Mouse (Mus musculus) intestine, embryonic 16.5 days (tissue): Measurements from ENCODE around the gene Rassf3. TPM values are rescaled to one million over a fixed set of nuclear protein-coding genes. Genes with fewer than 3 reads are reported as not detected.

ENCODE experiments used
- ATAC-seq: fragments of 200-750 bp; cut with Nextera tagmentation; 2 replicates; pipeline ENCODE4 v1.8.0; 2017; ENCODE audit warnings: moderate TSS enrichment, moderate library complexity
- H3K27ac ChIP-seq: fragments of 300-500 bp; sonication (generic); 2 replicates; pipeline ENCODE4 v1.5.1; 2014; ENCODE audit warnings: mild to moderate bottlenecking, low read length
- H3K27me3 ChIP-seq: fragments of 300-500 bp; sonication (generic); replicated peaks from 2 replicates; pipeline ENCODE4 v1.6.1; 2014; ENCODE audit warnings: low read length, control low read depth, mixed read lengths; ENCODE audit not compliant: control insufficient read depth, insufficient read depth
- H3K36me3 ChIP-seq: fragments of 300-500 bp; sonication (generic); 2 replicates; pipeline ENCODE4 v1.6.1; 2014; ENCODE audit warnings: low read length, control low read depth; ENCODE audit not compliant: control insufficient read depth, insufficient read depth
- H3K4me1 ChIP-seq: fragments of 300-500 bp; sonication (generic); 2 replicates; pipeline ENCODE4 v1.6.1; 2014; ENCODE audit warnings: low read length, control low read depth, mixed read lengths; ENCODE audit not compliant: control insufficient read depth, insufficient read depth
- H3K4me2 ChIP-seq: fragments of 300-500 bp; sonication (generic); 2 replicates; pipeline ENCODE4 v1.6.1; 2014; ENCODE audit warnings: low read depth, low read length, control low read depth
- H3K4me3 ChIP-seq: fragments of 300-500 bp; sonication (generic); 2 replicates; pipeline ENCODE4 v1.5.1; 2014; ENCODE audit warnings: mild to moderate bottlenecking, low read length
- H3K9ac ChIP-seq: fragments of 300-500 bp; sonication (generic); 2 replicates; pipeline ENCODE4 v1.6.1; 2014; ENCODE audit warnings: low read depth, low read length
- H3K9me3 ChIP-seq: fragments of 300-500 bp; sonication (generic); 2 replicates; pipeline ENCODE4 v1.6.1; 2016; ENCODE audit warnings: low read length, control low read depth; ENCODE audit not compliant: control insufficient read depth
- WGBS: fragments of 180-500 bp; shearing (Covaris S2); extraction: QIAGEN DNeasy Blood & Tissue Kit; methylation state at CpG from one replicate; pipeline ENCODE4 v1.1.7; 2014; 5-methylcytosine and 5-hydroxymethylcytosine counted together
- polyA plus RNA-seq: library from polyadenylated mRNA; unstranded; fragments of >200 nt; fragmentation: Nextera tagmentation; extraction: Ambion mirVana; gene quantifications from 2 replicates; pipeline ENCODE4 v1.2.1, GENCODE M21; 2015

Rassf3 gene
- polyA plus RNA-seq, 1 experiment from 2014 or later = 15.7 TPM

DNA sequence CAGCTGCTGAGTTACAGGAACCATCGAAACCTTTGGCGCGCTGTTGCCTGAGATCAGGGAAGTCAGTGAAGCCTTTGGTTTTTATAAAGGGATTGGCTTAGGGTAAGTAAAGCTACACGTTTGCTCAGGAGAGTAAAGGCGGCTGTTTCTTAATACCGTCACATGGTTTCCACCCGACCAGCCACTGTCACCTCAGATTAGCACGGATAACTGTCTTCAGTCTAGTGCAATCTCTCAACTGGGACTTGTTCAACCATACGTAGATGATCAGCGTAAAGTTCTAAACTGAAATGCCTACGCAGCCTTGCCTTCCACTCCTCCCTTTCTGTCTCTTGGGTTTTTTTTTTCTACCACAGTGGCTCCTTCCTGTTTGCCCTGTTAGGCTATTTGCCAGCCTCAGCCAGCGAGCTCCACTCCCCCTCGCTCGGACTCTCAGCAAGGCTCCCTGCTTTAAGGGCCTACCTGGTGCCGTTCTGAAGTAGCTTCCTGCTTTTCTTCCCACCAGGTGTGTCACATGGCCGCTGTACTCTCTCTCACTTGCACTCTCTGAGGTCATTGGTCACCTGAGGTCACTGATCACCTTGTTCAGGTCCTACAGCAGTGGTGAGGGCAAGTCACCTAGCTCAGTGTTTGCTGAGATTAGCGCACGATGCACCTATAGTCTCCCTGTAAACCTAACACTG lies 107.2 kb downstream of the Rassf3 start:
- Histone ChIP-seq H3K4me2 (no peak overlapping the region), H3K4me3 (no peak overlapping the region), H3K27ac (no peak overlapping the region), H3K9me3 (no peaks in the 10 kb centered on the region), H3K36me3 (peaks cover 12% of the 10 kb centered on the region), H3K4me1 (peaks cover 18% of the 10 kb centered on the region), H3K9ac (no peak overlapping the region), H3K27me3 (no peaks in the 10 kb centered on the region)
- no peak for ATAC-seq
- 79% methylated on average over 18 of the region's 18 CpGs for WGBS

DNA sequence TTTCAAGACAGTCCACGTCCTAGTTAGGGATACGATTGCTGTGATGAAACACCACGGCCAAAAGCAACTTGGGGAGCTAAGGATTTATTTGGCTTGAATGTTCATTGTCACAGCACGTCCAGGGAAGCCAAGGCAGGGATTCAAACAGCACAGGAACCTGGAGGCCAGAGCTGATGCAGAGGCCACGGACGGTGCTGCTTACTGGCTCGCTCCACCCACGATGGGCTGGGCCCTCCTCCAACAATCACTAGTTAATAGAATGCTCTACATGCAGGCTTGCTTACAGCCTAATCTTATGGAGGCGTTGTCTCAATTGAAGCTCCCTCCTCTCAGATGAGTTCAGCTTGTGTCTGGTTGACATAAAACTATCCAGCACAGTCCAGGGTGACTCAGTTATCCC lies 108.4 kb downstream of the Rassf3 start:
- no peaks in the 10 kb centered on the region for H3K27me3 ChIP-seq
- H3K27ac ChIP-seq = no peak overlapping the region
- 87% methylated on average over 9 of the region's 9 CpGs for WGBS

DNA sequence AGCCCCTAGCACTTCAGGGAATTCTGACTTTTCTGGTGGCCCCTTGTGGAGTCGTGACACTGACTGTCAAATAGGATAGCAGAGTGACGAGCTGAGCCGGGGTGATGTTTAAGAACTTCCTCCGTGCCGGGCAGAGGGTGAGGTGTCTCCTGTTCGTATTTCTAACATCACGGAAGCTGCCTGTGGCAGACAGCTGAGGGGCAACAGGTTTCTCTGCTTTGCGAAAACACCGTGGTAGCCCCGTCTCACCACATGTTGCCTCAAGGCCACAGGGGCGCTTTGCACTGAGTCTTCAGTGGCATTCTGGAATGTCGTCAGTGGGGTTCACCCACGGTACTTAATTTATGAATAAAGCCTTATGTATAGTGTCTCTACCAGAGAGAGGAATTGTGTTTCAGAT lies 108.9 kb downstream of the Rassf3 start:
- H3K27me3 ChIP-seq = no peaks in the 10 kb centered on the region
- H3K4me1 ChIP-seq = peaks cover 18% of the 10 kb centered on the region
- no peak overlapping the region for H3K4me3 ChIP-seq
- no peaks in the 10 kb centered on the region for H3K9me3 ChIP-seq
- H3K27ac ChIP-seq = no peak overlapping the region
- 80% methylated on average over 13 of the region's 13 CpGs for WGBS
- H3K36me3 ChIP-seq = peaks cover 8% of the 10 kb centered on the region
- no peak overlapping the region for H3K9ac ChIP-seq
- ATAC-seq = no peak
- no peak overlapping the region for H3K4me2 ChIP-seq

More for the DNA sequence above, 108.4 kb downstream of the Rassf3 start:
- Histone ChIP-seq H3K36me3 (peaks cover 8% of the 10 kb centered on the region), H3K9ac (no peak overlapping the region), H3K4me2 (no peak overlapping the region), H3K4me1 (peaks cover 18% of the 10 kb centered on the region), H3K9me3 (no peaks in the 10 kb centered on the region), H3K4me3 (no peak overlapping the region)
- ATAC-seq = no peak

DNA sequence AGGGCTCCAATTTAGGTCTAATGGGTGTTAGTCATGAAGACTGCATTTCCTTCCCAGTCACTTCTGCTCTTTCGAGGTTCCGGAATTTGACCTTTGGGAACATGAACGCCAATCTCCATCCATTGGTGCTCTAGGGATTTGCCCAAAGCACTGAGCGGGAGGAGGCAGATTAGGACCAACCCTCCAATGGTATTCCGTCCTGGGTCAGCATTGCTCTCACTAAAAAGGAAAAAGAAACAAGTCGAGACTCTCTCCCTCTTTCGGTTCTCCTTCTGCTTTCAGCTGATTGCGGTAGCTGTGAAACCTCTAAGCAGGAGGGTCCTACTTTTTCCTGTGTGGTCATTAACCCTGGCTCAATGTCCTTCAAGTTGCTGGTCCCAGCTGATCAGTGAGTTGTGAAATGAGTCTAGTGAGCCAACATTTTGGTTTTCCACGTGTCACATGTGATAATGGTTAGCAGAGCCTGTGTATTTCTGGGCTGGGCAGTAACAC lies 110.3 kb downstream of the Rassf3 start:
- H3K4me1 ChIP-seq = peaks cover 18% of the 10 kb centered on the region
- H3K9ac ChIP-seq = peak overlapping the region; percentile 89
- H3K27me3 ChIP-seq = no peaks in the 10 kb centered on the region
- ATAC-seq = peak; percentile 22
- peak overlapping the region; percentile 90 for H3K4me2 ChIP-seq
- WGBS = 10% methylated on average over 9 of the region's 9 CpGs
- H3K9me3 ChIP-seq = no peaks in the 10 kb centered on the region
- peaks cover 6% of the 10 kb centered on the region for H3K36me3 ChIP-seq
- H3K4me3 ChIP-seq = peak overlapping the region; percentile 85
- H3K27ac ChIP-seq = no peak overlapping the region

DNA sequence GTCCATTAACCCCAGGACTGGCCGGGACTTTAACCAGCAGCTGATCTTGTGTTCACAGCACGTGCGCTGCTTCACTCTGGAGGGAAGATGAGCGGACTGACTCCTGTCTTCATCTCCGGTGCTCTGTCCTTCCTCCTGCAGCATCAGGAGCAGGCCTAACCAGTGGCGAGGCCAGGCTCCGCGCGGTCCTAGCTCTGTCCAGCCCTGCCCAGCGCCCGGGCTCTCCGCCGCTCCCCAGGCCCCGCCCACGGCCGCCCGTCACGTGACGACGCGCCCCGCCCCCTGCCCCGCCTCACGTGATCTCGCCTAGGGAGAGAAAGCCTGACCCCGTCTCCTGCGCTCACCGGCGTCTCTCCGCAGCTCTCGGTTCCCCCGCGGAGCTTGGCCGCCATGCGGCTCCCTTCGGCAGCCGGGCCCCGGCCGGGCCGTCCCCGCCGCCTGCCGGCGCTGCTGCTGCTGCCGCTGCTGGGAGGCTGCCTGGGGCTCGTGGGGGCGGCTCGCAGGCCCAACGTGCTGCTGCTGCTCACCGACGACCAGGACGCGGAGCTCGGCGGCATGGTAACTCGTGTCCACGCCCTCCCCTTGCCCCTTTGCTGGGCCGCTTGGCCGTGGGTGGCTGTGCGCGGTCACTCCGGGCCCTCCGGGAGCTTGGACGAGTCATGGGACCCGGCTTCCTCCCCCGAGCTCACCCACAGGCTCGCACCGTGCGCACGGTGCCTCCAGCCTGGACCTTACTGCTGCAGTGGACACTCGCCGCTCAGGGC lies 111.2 kb downstream of the Rassf3 start, which contains the start of gene Gns:
Gns (plus strand) TSS at position 290 of the 764 bp plus-strand sequence.
- Histone ChIP-seq H3K9me3 (no peaks in the 10 kb centered on the region), H3K36me3 (no peaks in the 10 kb centered on the region), H3K27me3 (no peaks in the 10 kb centered on the region), H3K4me2 (peak within 1 kb of the TSS; percentile 90), H3K4me3 (peak within 1 kb of the TSS; percentile 85), H3K4me1 (peaks cover 18% of the 10 kb centered on the region), H3K27ac (peak within 1 kb of the TSS; percentile 76), H3K9ac (peak within 1 kb of the TSS; percentile 89)
- WGBS = under 1% methylated on average over 67 of the region's 72 CpGs
- ATAC-seq = peak; percentile 97

DNA sequence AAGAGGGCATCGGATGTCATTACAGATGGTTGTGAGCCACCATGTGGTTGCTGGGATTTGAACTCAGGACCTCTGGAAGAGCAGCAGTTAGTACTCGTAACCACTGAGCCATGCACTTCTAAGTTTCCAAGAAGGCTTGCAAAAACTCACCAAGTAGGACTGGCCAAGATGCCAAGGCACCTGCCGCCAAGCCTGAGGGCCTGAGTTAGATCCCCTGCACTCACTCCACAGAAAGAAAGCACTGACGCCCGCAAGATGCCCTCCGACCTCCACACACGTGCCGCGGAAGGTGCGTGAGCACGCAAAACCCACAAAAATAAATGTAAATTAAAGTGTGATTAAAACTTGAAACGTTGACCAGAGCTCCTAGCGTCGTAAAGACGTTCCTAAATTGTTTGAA lies 111.8 kb downstream of the Rassf3 start:
- Histone ChIP-seq H3K4me3 (peak overlapping the region; percentile 85), H3K4me2 (peak overlapping the region; percentile 90), H3K9me3 (no peaks in the 10 kb centered on the region), H3K9ac (peak overlapping the region; percentile 89), H3K27me3 (no peaks in the 10 kb centered on the region), H3K27ac (no peak overlapping the region), H3K4me1 (peaks cover 18% of the 10 kb centered on the region), H3K36me3 (no peaks in the 10 kb centered on the region)
- no peak for ATAC-seq
- 27% methylated on average over 15 of the region's 15 CpGs for WGBS

DNA sequence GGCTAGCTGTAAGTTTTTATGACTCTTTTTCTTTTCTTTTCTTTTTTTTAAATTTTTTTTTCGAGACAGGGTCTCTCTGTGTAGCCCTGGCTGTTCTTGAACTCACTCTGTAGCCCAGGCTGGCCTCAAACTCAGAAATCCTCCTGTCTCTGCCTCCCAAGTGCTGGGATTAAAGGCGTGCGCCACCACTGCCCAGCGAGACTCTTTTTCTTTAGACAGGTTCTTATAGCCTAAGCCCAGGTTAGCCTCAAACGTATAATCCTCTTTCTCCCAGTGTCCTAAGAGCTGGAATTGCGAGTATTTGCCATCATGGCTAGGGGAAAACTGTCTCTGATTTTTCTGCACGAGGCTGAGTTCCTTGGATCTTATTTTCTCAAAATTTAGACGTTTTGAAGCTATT lies 112.9 kb downstream of the Rassf3 start:
- Histone ChIP-seq H3K9ac (no peak overlapping the region), H3K4me2 (no peak overlapping the region), H3K36me3 (no peaks in the 10 kb centered on the region), H3K27me3 (no peaks in the 10 kb centered on the region), H3K4me1 (peaks cover 18% of the 10 kb centered on the region), H3K9me3 (no peaks in the 10 kb centered on the region), H3K4me3 (no peak overlapping the region), H3K27ac (no peak overlapping the region)
- ATAC-seq = no peak
- 82% methylated on average over 8 of the region's 8 CpGs for WGBS

DNA sequence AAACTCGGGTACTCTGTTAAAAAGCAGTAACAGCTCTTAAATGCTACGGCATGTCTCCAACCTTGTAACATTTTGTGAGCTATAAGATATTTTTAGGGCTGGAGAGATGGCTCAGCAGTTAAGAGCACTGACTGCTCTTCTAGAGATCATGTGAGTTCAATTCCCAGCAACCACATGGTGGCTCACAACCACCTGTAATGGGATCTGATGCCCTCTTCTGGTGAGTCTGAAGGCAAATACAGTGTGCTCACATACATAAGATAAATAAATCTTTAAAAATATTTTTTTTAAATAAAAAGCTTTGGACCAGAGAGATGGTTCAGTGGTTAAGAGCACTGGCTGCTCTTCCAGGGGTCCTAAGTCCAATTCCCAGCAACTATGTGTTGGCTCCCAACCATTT lies 115.8 kb downstream of the Rassf3 start:
- H3K27ac ChIP-seq = no peak overlapping the region
- H3K4me3 ChIP-seq = no peak overlapping the region
- no peak overlapping the region for H3K4me2 ChIP-seq
- peaks cover 5% of the 10 kb centered on the region for H3K4me1 ChIP-seq
- no peaks in the 10 kb centered on the region for H3K9me3 ChIP-seq
- H3K9ac ChIP-seq = no peak overlapping the region
- H3K36me3 ChIP-seq = no peaks in the 10 kb centered on the region
- H3K27me3 ChIP-seq = no peaks in the 10 kb centered on the region
- ATAC-seq = no peak
- WGBS = 89% methylated on average over 2 of the region's 2 CpGs
